Mouse (Mus musculus) kidney, postnatal 36 days (tissue): Measurements from ENCODE around the gene Cartpt.

Experiments used
- DNase-seq, 2 experiments: peaks; one replicate each; pipeline ENCODE4 v3.0.0; 2021 to 2022; ENCODE audit warnings: mixed read lengths in 2 of 2

Gene Cartpt

GRCm38 (mm10) chr13:99855229-99855628 is 45.7 kb downstream of the Cartpt start:
- DNase-seq: no peak

- peak; percentile 30 to 46 for DNase-seq
Measured at GRCm38 (mm10) chr13:99853131-99853530, 47.8 kb downstream of the Cartpt start.

GRCm38 (mm10) chr13:99852416-99852815 is 48.5 kb downstream of the Cartpt start:
- peak; percentile 41 to 60 for DNase-seq

- DNase-seq: peak; percentile 36 to 48
Measured at GRCm38 (mm10) chr13:99851026-99851425, 49.9 kb downstream of the Cartpt start.

- DNase-seq: peak; percentile 19 to 56
Measured at GRCm38 (mm10) chr13:99849597-99849996, 51.3 kb downstream of the Cartpt start.
